Mouse (Mus musculus): ENCODE results near the gene Prpsap1.
"Not testable (repeated sequence)": the region's sequence is repeated elsewhere in the genome, so short reads cannot be mapped to it uniquely, and the experiment has no call there.

- not testable (repeated sequence) for TF ChIP-seq POLR2A (IDR thresholded peaks at IDR 0.05; ENCODE audit: low read depth, low read length); CTCF (IDR thresholded peaks at IDR 0.05; ENCODE audit: extremely low read depth, insufficient read length, insufficient replicate concordance, low read depth, low read length)
Observed at GRCm38 (mm10) chr11:116492507-116492906, 1.5 kb downstream of the Prpsap1 start.

Measured in small intestine, adult 2 months (tissue).